Mouse (Mus musculus): ENCODE results near the gene Srpr. TPM values are rescaled to one million over a fixed set of nuclear protein-coding genes. Genes with fewer than 3 reads are reported as not detected.

The Srpr gene
- polyA plus RNA-seq, 1 experiment from 2014 or later, result 51.5 TPM

- H3K9ac ChIP-seq (ENCODE audit: low read depth, low read length), result no peak overlapping the region
- no peaks in the 10 kb centered on the region for H3K36me3 ChIP-seq (ENCODE audit: control insufficient read depth, insufficient read depth)
- no peak overlapping the region for H3K4me2 ChIP-seq (ENCODE audit: low read depth, low read length)
- no peak for ATAC-seq (ENCODE audit: low read depth)
- H3K4me1 ChIP-seq (ENCODE audit: control insufficient read depth, low read depth, low read length), result peaks cover 29% of the 10 kb centered on the region
- H3K4me3 ChIP-seq (ENCODE audit: low read depth, low read length), result no peak overlapping the region
- 11% methylated on average over 3 of the region's 3 CpGs for WGBS (ENCODE audit: insufficient replicate concordance)
- no peak overlapping the region for H3K27ac ChIP-seq (ENCODE audit: low read length)
- no peaks in the 10 kb centered on the region for H3K9me3 ChIP-seq (replicated peaks; ENCODE audit: control insufficient read depth, low read length)
- H3K27me3 ChIP-seq (ENCODE audit: control insufficient read depth, insufficient read depth, low read depth, low read length), result no peaks in the 10 kb centered on the region
These were observed 64.5 kb downstream of the Srpr start for GRCm38 (mm10) chr9:35264509-35264908.

- under 1% methylated on average over 62 of the region's 62 CpGs for WGBS (ENCODE audit: insufficient replicate concordance)
- Histone ChIP-seq H3K36me3 (ENCODE audit: control insufficient read depth, insufficient read depth) (peaks cover 2% of the 10 kb centered on the region; the same call in 1 of the 2 replicates), H3K4me3 (ENCODE audit: low read depth, low read length) (peak within 1 kb of the TSS; percentile 86), H3K4me2 (ENCODE audit: low read depth, low read length) (peak within 1 kb of the TSS; percentile 90), H3K9me3 (replicated peaks; ENCODE audit: control insufficient read depth, low read length) (no peaks in the 10 kb centered on the region), H3K9ac (ENCODE audit: low read depth, low read length) (peak within 1 kb of the TSS; percentile 91), H3K4me1 (ENCODE audit: control insufficient read depth, low read depth, low read length) (peaks cover 33% of the 10 kb centered on the region), H3K27ac (ENCODE audit: low read length) (peak within 1 kb of the TSS; percentile 56; the same call in 1 of the 2 replicates), H3K27me3 (ENCODE audit: control insufficient read depth, insufficient read depth, low read depth, low read length) (no peaks in the 10 kb centered on the region)
- ATAC-seq (ENCODE audit: low read depth), result peak; percentile 95
These were observed 67.4 kb downstream of the Srpr start, which contains the start of the genes Fam118b and Rpusd4 for GRCm38 (mm10) chr9:35267146-35267975. Gene Fam118b (minus strand): TSS chr9:35267805. Gene Rpusd4 (plus strand): TSS chr9:35267865.

GRCm38 (mm10) chr9:35267976-35268715 lies 68.2 kb downstream of the Srpr start:
- ATAC-seq (ENCODE audit: low read depth), result peak; percentile 28
- H3K4me1 ChIP-seq (ENCODE audit: control insufficient read depth, low read depth, low read length), result peaks cover 27% of the 10 kb centered on the region
- WGBS (ENCODE audit: insufficient replicate concordance), result under 1% methylated on average over 21 of the region's 21 CpGs

DNA sequence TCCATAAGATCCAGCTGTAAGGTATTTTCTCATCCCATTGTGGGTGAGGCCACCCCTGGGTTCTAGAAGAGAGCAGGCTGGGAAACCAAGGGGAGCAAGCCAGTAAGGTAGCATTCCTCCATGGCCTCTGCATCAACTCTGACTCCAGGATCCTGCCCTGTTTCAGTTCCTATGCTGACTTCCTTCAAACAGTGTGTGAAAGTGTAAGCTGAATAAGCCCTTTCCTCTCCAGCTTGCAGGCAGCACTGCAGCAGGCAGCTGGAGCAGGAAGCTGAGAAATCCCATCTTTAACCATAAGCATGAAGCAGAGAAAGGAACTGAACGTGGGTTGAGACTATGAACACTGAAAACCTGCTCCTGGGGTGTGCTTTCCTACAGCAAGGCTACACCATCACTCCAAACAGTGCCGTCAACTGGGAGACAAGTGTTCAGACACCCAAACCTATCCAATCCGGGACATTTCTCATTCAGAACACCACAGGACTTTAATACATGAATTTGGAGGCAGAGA lies 77.9 kb downstream of the Srpr start:
- no peaks in the 10 kb centered on the region for H3K27me3 ChIP-seq (ENCODE audit: control insufficient read depth, insufficient read depth, low read depth, low read length)
- no peaks in the 10 kb centered on the region for H3K4me1 ChIP-seq (ENCODE audit: control insufficient read depth, low read depth, low read length)
- no peaks in the 10 kb centered on the region for H3K9me3 ChIP-seq (replicated peaks; ENCODE audit: control insufficient read depth, low read length)
- H3K9ac ChIP-seq (ENCODE audit: low read depth, low read length), result no peak overlapping the region
- WGBS (ENCODE audit: insufficient replicate concordance), result 66% methylated on average over 3 of the region's 3 CpGs
- peaks cover 12% of the 10 kb centered on the region for H3K36me3 ChIP-seq (ENCODE audit: control insufficient read depth, insufficient read depth)
- no peak overlapping the region for H3K27ac ChIP-seq (ENCODE audit: low read length)
- no peak overlapping the region for H3K4me2 ChIP-seq (ENCODE audit: low read depth, low read length)
- ATAC-seq (ENCODE audit: low read depth), result no peak
- H3K4me3 ChIP-seq (ENCODE audit: low read depth, low read length), result no peak overlapping the region

More at GRCm38 (mm10) chr9:35267976-35268715, 68.2 kb downstream of the Srpr start:
- H3K9me3 ChIP-seq (replicated peaks; ENCODE audit: control insufficient read depth, low read length), result no peaks in the 10 kb centered on the region
- no peaks in the 10 kb centered on the region for H3K27me3 ChIP-seq (ENCODE audit: control insufficient read depth, insufficient read depth, low read depth, low read length)
- peak overlapping the region; percentile 86 for H3K4me3 ChIP-seq (ENCODE audit: low read depth, low read length)
- peak overlapping the region; percentile 45; the same call in 1 of the 2 replicates for H3K27ac ChIP-seq (ENCODE audit: low read length)
- peak overlapping the region; percentile 83 for H3K9ac ChIP-seq (ENCODE audit: low read depth, low read length)
- H3K4me2 ChIP-seq (ENCODE audit: low read depth, low read length), result peak overlapping the region; percentile 90
- H3K36me3 ChIP-seq (ENCODE audit: control insufficient read depth, insufficient read depth), result peaks cover 9% of the 10 kb centered on the region

DNA sequence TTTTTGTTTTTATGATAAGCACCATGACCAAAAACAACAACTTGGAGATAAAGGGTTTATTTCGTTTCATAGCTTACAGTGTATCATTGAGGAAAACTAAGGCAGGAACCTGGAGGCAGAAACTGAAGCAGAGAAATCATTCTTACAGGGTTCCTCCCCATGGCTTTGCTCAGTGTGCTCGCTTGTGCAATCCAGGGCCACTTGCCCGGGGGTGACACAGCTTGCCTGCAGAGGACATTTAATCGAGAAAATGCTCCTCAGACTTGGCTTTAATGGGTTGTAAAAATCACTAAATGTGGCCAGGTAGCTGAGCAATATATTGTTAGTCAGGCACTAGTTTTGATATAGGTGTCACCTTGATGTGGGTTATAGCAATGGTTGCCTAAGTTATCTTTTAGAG lies 78.5 kb downstream of the Srpr start:
- Histone ChIP-seq H3K27me3 (ENCODE audit: control insufficient read depth, insufficient read depth, low read depth, low read length) (no peaks in the 10 kb centered on the region), H3K27ac (ENCODE audit: low read length) (no peak overlapping the region), H3K4me1 (ENCODE audit: control insufficient read depth, low read depth, low read length) (no peaks in the 10 kb centered on the region), H3K9ac (ENCODE audit: low read depth, low read length) (no peak overlapping the region), H3K36me3 (ENCODE audit: control insufficient read depth, insufficient read depth) (peaks cover 9% of the 10 kb centered on the region; the same call in 1 of the 2 replicates), H3K9me3 (replicated peaks; ENCODE audit: control insufficient read depth, low read length) (no peaks in the 10 kb centered on the region), H3K4me2 (ENCODE audit: low read depth, low read length) (no peak overlapping the region), H3K4me3 (ENCODE audit: low read depth, low read length) (no peak overlapping the region)
- ATAC-seq (ENCODE audit: low read depth), result no peak
- 64% methylated on average over 4 of the region's 4 CpGs for WGBS (ENCODE audit: insufficient replicate concordance)

GRCm38 (mm10) chr9:35282006-35282850 lies 82.3 kb downstream of the Srpr start:
- no peaks in the 10 kb centered on the region for H3K27me3 ChIP-seq (ENCODE audit: control insufficient read depth, insufficient read depth, low read depth, low read length)
- no peaks in the 10 kb centered on the region for H3K9me3 ChIP-seq (replicated peaks; ENCODE audit: control insufficient read depth, low read length)
- 21% methylated on average over 5 of the region's 5 CpGs for WGBS (ENCODE audit: insufficient replicate concordance)
- H3K4me1 ChIP-seq (ENCODE audit: control insufficient read depth, low read depth, low read length), result no peaks in the 10 kb centered on the region
- no peak overlapping the region for H3K4me3 ChIP-seq (ENCODE audit: low read depth, low read length)
- ATAC-seq (ENCODE audit: low read depth), result no peak
- H3K9ac ChIP-seq (ENCODE audit: low read depth, low read length), result no peak overlapping the region
- no peak overlapping the region for H3K27ac ChIP-seq (ENCODE audit: low read length)
- H3K36me3 ChIP-seq (ENCODE audit: control insufficient read depth, insufficient read depth), result no peaks in the 10 kb centered on the region
- H3K4me2 ChIP-seq (ENCODE audit: low read depth, low read length), result no peak overlapping the region

DNA sequence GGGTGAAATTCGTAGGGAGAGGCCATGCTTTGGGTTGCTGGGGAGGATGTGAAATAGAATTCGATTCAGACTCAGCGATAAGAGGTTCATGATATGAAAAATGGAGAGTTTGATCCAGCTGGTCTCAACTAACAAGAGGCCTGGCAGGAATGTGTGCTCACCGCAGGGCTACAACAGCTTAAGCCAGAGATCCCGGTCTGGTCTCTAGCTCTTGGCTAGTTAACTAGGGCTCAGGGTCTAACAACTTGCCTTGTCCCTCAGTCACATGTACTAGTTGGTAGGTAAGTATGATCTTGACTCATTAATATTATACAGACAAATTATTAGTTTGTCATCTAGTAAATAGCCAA lies 82.9 kb downstream of the Srpr start:
- no peak for ATAC-seq (ENCODE audit: low read depth)
- H3K27ac ChIP-seq (ENCODE audit: low read length), result no peak overlapping the region
- H3K27me3 ChIP-seq (ENCODE audit: control insufficient read depth, insufficient read depth, low read depth, low read length), result no peaks in the 10 kb centered on the region
- H3K36me3 ChIP-seq (ENCODE audit: control insufficient read depth, insufficient read depth), result no peaks in the 10 kb centered on the region
- WGBS (ENCODE audit: insufficient replicate concordance), result 65% methylated on average over 5 of the region's 5 CpGs
- no peak overlapping the region for H3K4me3 ChIP-seq (ENCODE audit: low read depth, low read length)
- H3K9me3 ChIP-seq (replicated peaks; ENCODE audit: control insufficient read depth, low read length), result no peaks in the 10 kb centered on the region
- no peak overlapping the region for H3K4me2 ChIP-seq (ENCODE audit: low read depth, low read length)
- H3K4me1 ChIP-seq (ENCODE audit: control insufficient read depth, low read depth, low read length), result no peaks in the 10 kb centered on the region
- H3K9ac ChIP-seq (ENCODE audit: low read depth, low read length), result no peak overlapping the region

GRCm38 (mm10) chr9:35283415-35284069 lies 83.6 kb downstream of the Srpr start:
- Histone ChIP-seq H3K4me2 (ENCODE audit: low read depth, low read length) (no peak overlapping the region), H3K27ac (ENCODE audit: low read length) (no peak overlapping the region), H3K27me3 (ENCODE audit: control insufficient read depth, insufficient read depth, low read depth, low read length) (no peaks in the 10 kb centered on the region), H3K4me1 (ENCODE audit: control insufficient read depth, low read depth, low read length) (no peaks in the 10 kb centered on the region), H3K36me3 (ENCODE audit: control insufficient read depth, insufficient read depth) (no peaks in the 10 kb centered on the region), H3K4me3 (ENCODE audit: low read depth, low read length) (no peak overlapping the region), H3K9me3 (replicated peaks; ENCODE audit: control insufficient read depth, low read length) (no peaks in the 10 kb centered on the region), H3K9ac (ENCODE audit: low read depth, low read length) (no peak overlapping the region)
- no peak for ATAC-seq (ENCODE audit: low read depth)
- 69% methylated on average over 13 of the region's 13 CpGs for WGBS (ENCODE audit: insufficient replicate concordance)

Measured in liver, embryonic 16.5 days (tissue).